Mouse (Mus musculus): ENCODE results near the gene Hspa12a. TPM values are rescaled to one million over a fixed set of nuclear protein-coding genes. Genes with fewer than 3 reads are reported as not detected.

Gene Hspa12a
- polyA plus RNA-seq, 1 experiment = 3.7 TPM

- no peak overlapping the region for H3K4me3 ChIP-seq (ENCODE audit: extremely low read depth, insufficient read depth, insufficient read length)
- WGBS = 30% methylated on average over 6 of the region's 6 CpGs
- DNase-seq (ENCODE audit: low read depth in 1 of 2, low spot score in 2 of 2) = no peak
- no peak for TF ChIP-seq POLR2A (IDR thresholded peaks at IDR 0.05; ENCODE audit: low read depth, low read length)
- TF ChIP-seq CTCF (IDR thresholded peaks at IDR 0.05; ENCODE audit: extremely low read depth, insufficient read depth, insufficient read length, insufficient replicate concordance) = no peak
- no peaks in the 10 kb centered on the region for H3K27me3 ChIP-seq (ENCODE audit: control insufficient read depth, insufficient read depth, low read length)
- H3K36me3 ChIP-seq (ENCODE audit: control insufficient read depth, insufficient read depth, low read length) = no peaks in the 10 kb centered on the region
- H3K27ac ChIP-seq (ENCODE audit: insufficient read depth, low read length) = no peak overlapping the region
- no peaks in the 10 kb centered on the region for H3K4me1 ChIP-seq (ENCODE audit: control insufficient read depth, insufficient read depth, insufficient read length)
These were observed 181.1 kb downstream of the Hspa12a start for GRCm38 (mm10) chr19:58762316-58762715.

- H3K27me3 ChIP-seq (ENCODE audit: control insufficient read depth, insufficient read depth, low read length) = no peaks in the 10 kb centered on the region
- H3K4me3 ChIP-seq (ENCODE audit: extremely low read depth, insufficient read depth, insufficient read length) = no peak within 1 kb of the TSS
- TF ChIP-seq CTCF (IDR thresholded peaks at IDR 0.05; ENCODE audit: extremely low read depth, insufficient read depth, insufficient read length, insufficient replicate concordance) (no peak), POLR2A (IDR thresholded peaks at IDR 0.05; ENCODE audit: low read depth, low read length) (no peak)
- no peaks in the 10 kb centered on the region for H3K4me1 ChIP-seq (ENCODE audit: control insufficient read depth, insufficient read depth, insufficient read length)
- H3K27ac ChIP-seq (ENCODE audit: insufficient read depth, low read length) = no peak within 1 kb of the TSS
- no peak for DNase-seq (ENCODE audit: low read depth in 1 of 2, low spot score in 2 of 2)
- H3K36me3 ChIP-seq (ENCODE audit: control insufficient read depth, insufficient read depth, low read length) = no peaks in the 10 kb centered on the region
- 65% methylated on average over 9 of the region's 9 CpGs for whole genome bisulfite sequencing
These were observed 184.0 kb downstream of the Hspa12a start, which contains the start of gene Pnliprp2 for GRCm38 (mm10) chr19:58759423-58759822. Gene Pnliprp2 (plus strand): TSS chr19:58759719.

- Histone ChIP-seq H3K27me3 (ENCODE audit: control insufficient read depth, insufficient read depth, low read length) (no peaks in the 10 kb centered on the region), H3K36me3 (ENCODE audit: control insufficient read depth, insufficient read depth, low read length) (no peaks in the 10 kb centered on the region), H3K27ac (ENCODE audit: insufficient read depth, low read length) (no peak overlapping the region), H3K4me3 (ENCODE audit: extremely low read depth, insufficient read depth, insufficient read length) (no peak overlapping the region), H3K4me1 (ENCODE audit: control insufficient read depth, insufficient read depth, insufficient read length) (no peaks in the 10 kb centered on the region)
- DNase-seq (ENCODE audit: low read depth in 1 of 2, low spot score in 2 of 2) = no peak
- WGBS = 94% methylated on average over 4 of the region's 4 CpGs
- TF ChIP-seq CTCF (IDR thresholded peaks at IDR 0.05; ENCODE audit: extremely low read depth, insufficient read depth, insufficient read length, insufficient replicate concordance) = no peak
- no peak for TF ChIP-seq POLR2A (IDR thresholded peaks at IDR 0.05; ENCODE audit: low read depth, low read length)
These were observed 184.6 kb downstream of the Hspa12a start for GRCm38 (mm10) chr19:58758871-58759270.

GRCm38 (mm10) chr19:58751504-58751903 lies 191.9 kb downstream of the Hspa12a start:
- Histone ChIP-seq H3K27me3 (ENCODE audit: control insufficient read depth, insufficient read depth, low read length) (no peaks in the 10 kb centered on the region), H3K4me3 (ENCODE audit: extremely low read depth, insufficient read depth, insufficient read length) (no peak overlapping the region), H3K4me1 (ENCODE audit: control insufficient read depth, insufficient read depth, insufficient read length) (no peaks in the 10 kb centered on the region), H3K36me3 (ENCODE audit: control insufficient read depth, insufficient read depth, low read length) (no peaks in the 10 kb centered on the region), H3K27ac (ENCODE audit: insufficient read depth, low read length) (no peak overlapping the region)
- TF ChIP-seq POLR2A (IDR thresholded peaks at IDR 0.05; ENCODE audit: low read depth, low read length) (no peak), CTCF (IDR thresholded peaks at IDR 0.05; ENCODE audit: extremely low read depth, insufficient read depth, insufficient read length, insufficient replicate concordance) (no peak)
- WGBS = 54% methylated on average over 2 of the region's 2 CpGs
- DNase-seq (ENCODE audit: low read depth in 1 of 2, low spot score in 2 of 2) = no peak

- Histone ChIP-seq H3K4me1 (ENCODE audit: control insufficient read depth, insufficient read depth, insufficient read length) (no peaks in the 10 kb centered on the region), H3K27me3 (ENCODE audit: control insufficient read depth, insufficient read depth, low read length) (no peaks in the 10 kb centered on the region), H3K27ac (ENCODE audit: insufficient read depth, low read length) (no peak overlapping the region), H3K36me3 (ENCODE audit: control insufficient read depth, insufficient read depth, low read length) (no peaks in the 10 kb centered on the region), H3K4me3 (ENCODE audit: extremely low read depth, insufficient read depth, insufficient read length) (no peak overlapping the region)
- TF ChIP-seq CTCF (IDR thresholded peaks at IDR 0.05; ENCODE audit: extremely low read depth, insufficient read depth, insufficient read length, insufficient replicate concordance) (no peak), POLR2A (IDR thresholded peaks at IDR 0.05; ENCODE audit: low read depth, low read length) (no peak)
- DNase-seq (ENCODE audit: low read depth in 1 of 2, low spot score in 2 of 2) = no peak
- 66% methylated on average over 2 of the region's 2 CpGs for WGBS
These were observed 192.6 kb downstream of the Hspa12a start for GRCm38 (mm10) chr19:58750822-58751221.

- TF ChIP-seq CTCF (IDR thresholded peaks at IDR 0.05; ENCODE audit: extremely low read depth, insufficient read depth, insufficient read length, insufficient replicate concordance) = no peak
- TF ChIP-seq POLR2A (IDR thresholded peaks at IDR 0.05; ENCODE audit: low read depth, low read length) = no peak
- no peak overlapping the region for H3K27ac ChIP-seq (ENCODE audit: insufficient read depth, low read length)
- no peak overlapping the region for H3K4me3 ChIP-seq (ENCODE audit: extremely low read depth, insufficient read depth, insufficient read length)
- 89% methylated on average over 9 of the region's 9 CpGs for WGBS
- DNase-seq (ENCODE audit: low read depth in 1 of 2, low spot score in 2 of 2) = no peak
- no peaks in the 10 kb centered on the region for H3K4me1 ChIP-seq (ENCODE audit: control insufficient read depth, insufficient read depth, insufficient read length)
- no peaks in the 10 kb centered on the region for H3K27me3 ChIP-seq (ENCODE audit: control insufficient read depth, insufficient read depth, low read length)
- H3K36me3 ChIP-seq (ENCODE audit: control insufficient read depth, insufficient read depth, low read length) = no peaks in the 10 kb centered on the region
These were observed 195.9 kb downstream of the Hspa12a start for GRCm38 (mm10) chr19:58747498-58748000.

Other genes starting within 250 kb of the Hspa12a start
- gene Pnliprp1, start 214.8 kb downstream of the Hspa12a start, polyA plus RNA-seq (2012; rRNA removed) = 311 and 493 TPM in 2 replicates
- 57.0 and 62.1 TPM in 2 replicates for gene Pnliprp2, start 183.9 kb downstream of the Hspa12a start, polyA plus RNA-seq (2012; rRNA removed)
- gene 1700019N19Rik, start 149.2 kb downstream of the Hspa12a start, polyA plus RNA-seq (2012; rRNA removed) = 0.09 TPM in 1 of 2 replicates, not detected in the other
- 0.08 TPM in 1 of 2 replicates, not detected in the other for gene Eno4, start 229 bp downstream of the Hspa12a start, polyA plus RNA-seq (2012; rRNA removed)
- 1.2 and 1.7 TPM in 2 replicates for gene Shtn1, start 132.4 kb upstream of the Hspa12a start, polyA plus RNA-seq (2012; rRNA removed)
- gene Vax1, start 226.4 kb upstream of the Hspa12a start, polyA plus RNA-seq (2012; rRNA removed) = not detected in 2 replicates

Measured in spleen, adult 2 months (tissue).